Mouse (Mus musculus) kidney, postnatal 10 days (tissue): ENCODE results near the gene 5430403G16Rik.
"Not testable (repeated sequence)": the region's sequence is repeated elsewhere in the genome, so short reads cannot be mapped to it uniquely, and the experiment has no call there.

Source experiments
- DNase-seq: peaks from one replicate; pipeline ENCODE4 v3.0.0; 2021; ENCODE audit warnings: mixed read lengths

5430403G16Rik gene

GRCm38 (mm10) chr5:109690537-109691201, at the start of gene 5430403G16Rik:
TSS of gene 5430403G16Rik (minus strand) at chr5:109691041.
- DNase-seq = peak; percentile 81

GRCm38 (mm10) chr5:109717341-109717740, 26.5 kb upstream of the 5430403G16Rik start:
- DNase-seq = not testable (repeated sequence)

- not testable (repeated sequence) for DNase-seq
These were observed 544 bp upstream of the 5430403G16Rik start for GRCm38 (mm10) chr5:109691205-109691965.

GRCm38 (mm10) chr5:109682921-109683320, 7.9 kb downstream of the 5430403G16Rik start:
- DNase-seq = no peak
